Mouse (Mus musculus): Measurements from ENCODE around the gene Ccdc171.

- no peak for TF ChIP-seq POLR2A (IDR thresholded peaks at IDR 0.05; ENCODE audit: extremely low read depth, insufficient read depth, low read length)
- no peak for TF ChIP-seq CTCF (IDR thresholded peaks at IDR 0.05; ENCODE audit: low read depth, low read length)
These were observed 11.2 kb upstream of the Ccdc171 start for GRCm38 (mm10) chr4:83514183-83514582.

All from liver, adult 2 months (tissue).